Mouse (Mus musculus) fibroblast of lung, adult 2 months (primary cell): ENCODE results near the gene Bsx.

Experiments used
- DNase-seq: peaks from one replicate; pipeline ENCODE4 v3.0.0-alpha.2; 2011; ENCODE audit warnings: low read depth

The Bsx gene

DNA sequence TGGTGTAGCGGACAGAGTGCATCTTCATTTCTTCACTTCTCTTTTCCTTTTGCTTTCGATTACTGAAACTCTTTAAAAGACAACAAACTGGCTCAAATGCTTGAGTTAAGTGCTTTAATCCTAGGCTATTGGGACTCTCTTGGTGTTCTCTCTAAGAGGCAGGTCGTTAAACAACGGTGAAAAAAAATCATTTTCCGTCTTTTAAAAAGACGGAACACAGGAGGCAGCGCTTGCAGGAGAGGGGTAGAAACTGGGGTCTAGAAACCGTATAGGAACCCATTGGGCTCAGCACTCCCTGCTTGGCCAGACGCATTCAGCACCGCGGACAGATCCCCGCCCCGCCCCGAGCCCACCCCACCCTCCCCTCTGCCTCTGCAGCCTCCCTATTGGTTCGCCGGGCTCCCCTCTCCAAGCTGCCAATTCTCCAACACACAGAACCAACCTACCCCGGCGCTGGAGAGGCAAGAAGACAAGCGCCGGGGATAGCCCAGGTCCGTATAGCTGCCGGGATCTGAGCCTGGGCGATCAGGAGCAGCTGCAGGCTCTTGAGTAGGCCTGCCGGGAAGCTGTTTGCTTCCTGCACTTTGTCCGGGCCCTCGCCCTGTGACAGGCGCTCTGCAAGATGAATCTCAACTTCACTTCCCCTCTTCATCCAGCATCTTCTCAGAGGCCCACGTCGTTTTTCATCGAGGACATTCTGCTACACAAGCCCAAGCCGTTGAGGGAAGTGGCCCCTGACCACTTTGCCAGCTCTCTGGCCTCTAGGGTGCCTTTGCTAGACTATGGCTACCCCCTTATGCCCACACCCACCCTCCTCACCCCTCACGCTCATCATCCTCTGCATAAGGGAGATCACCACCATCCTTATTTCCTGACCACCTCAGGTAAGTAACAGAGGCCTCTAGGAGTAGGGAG is at the start of gene Bsx:
Bsx (plus strand) TSS at position 572 of the 915 bp plus-strand sequence.
- no peak for DNase-seq

DNA sequence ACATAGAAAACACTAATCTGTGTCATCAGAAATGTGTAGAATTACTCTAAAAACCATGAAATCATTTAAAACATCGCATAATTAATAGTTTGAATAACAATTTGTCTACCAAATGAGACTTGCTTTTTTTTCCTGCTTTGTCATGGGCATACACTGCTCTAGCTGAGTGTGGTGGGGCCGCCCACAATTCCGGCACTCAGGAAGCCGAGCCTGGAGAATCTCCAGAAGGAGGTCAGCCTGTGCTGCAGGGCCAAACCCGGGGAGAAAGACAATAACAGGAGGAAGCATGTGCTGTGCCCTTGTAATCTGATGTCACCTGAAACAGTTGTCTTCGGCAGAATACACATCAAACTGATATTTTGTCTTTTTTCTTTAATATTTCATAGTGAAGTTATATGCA is 48.3 kb upstream of the Bsx start:
- DNase-seq: no peak

DNA sequence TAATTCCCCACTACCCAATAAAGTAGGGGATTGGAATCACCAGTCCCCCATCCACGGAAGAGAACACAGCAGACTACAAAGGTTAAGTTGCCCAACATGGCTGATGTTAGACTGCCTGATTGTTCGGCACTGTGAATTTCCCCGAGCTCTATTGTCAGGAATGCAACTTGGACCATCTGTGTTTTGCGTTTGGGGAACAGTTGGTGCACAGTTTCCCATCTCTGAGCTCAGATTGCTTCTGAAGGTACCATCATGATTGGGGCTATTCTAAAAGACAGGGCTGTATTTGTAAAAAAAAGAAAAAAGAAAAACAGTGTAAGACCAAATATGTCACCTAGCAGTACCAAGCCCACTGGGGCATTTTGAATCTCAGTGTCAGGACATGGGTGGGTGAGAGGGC is 46.6 kb upstream of the Bsx start:
- DNase-seq: no peak

DNA sequence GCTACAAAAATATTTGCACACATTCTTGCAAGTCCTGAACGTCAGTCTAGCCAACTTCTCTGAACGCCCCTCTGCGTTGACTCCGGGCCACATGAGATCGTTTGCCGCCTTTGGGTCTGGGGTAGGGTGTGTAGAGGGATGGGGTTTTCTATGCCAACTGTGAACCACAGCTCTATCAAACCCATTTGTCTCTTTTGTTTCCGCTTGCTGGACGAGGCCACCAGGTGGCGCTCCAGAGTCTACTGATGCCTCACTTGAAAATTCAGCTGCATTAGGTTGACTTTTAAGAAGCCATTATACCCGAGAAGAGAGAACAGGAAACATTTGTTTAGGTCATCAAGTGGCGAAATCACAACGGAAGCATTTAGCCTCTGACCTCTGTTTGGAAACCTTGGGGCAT is 39.4 kb upstream of the Bsx start:
- DNase-seq: peak; percentile 34

DNA sequence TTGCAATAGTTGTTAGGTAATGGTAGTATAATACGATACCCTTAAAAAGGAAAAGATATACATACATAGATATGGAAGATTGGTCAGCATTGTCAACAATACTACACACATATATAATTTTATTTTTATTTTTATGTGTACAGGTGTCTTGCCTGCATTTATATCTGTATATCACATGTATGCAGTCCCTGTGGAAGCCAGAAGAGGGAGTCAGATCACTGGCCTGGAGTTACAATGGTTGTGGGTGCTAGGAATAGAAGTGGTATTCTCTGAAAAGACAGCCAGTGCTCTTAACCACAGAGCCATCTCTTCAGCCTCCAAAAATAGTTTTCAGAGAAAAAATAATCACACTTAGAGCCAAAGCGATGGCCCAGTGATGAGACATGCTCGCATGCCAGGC is 37.2 kb upstream of the Bsx start:
- no peak for DNase-seq

DNA sequence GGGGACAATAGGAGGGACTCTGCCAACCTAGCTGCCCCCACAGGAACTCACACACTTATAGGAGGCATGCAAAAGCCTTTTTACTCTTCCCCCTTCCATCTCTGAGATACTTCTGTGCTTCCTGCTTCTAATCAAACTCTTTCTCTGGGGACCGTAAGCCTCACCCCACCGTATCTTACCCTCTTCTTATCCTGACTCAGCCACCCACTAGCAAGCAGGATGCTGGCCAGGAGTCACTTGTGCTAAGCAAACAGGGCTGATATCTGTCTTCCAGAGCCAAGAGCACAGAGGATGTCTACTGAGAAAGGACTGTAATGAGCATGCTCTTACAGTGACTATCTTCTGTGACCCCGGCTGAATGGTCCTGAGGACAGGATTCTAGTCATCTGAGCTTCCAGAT is 34.3 kb upstream of the Bsx start:
- DNase-seq: no peak

DNA sequence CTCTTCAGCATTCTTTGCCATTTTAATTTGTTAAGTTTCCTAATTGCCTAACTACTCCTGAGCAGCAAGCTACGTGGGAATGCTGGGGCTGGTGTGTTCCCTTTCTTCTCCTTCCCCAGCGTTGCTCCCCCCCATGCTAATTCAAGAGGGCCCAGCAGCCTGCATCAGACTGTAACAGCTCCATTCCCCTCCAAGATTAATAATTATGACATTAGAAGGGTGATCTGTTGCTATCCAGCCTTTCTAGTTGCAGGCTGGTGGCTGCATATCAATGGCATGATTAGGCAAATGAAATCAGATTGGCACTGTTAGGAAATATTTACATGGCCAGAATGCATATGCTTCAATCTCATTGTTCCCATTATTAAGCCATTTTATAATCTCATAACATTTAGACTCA is 22.4 kb upstream of the Bsx start:
- DNase-seq: no peak

DNA sequence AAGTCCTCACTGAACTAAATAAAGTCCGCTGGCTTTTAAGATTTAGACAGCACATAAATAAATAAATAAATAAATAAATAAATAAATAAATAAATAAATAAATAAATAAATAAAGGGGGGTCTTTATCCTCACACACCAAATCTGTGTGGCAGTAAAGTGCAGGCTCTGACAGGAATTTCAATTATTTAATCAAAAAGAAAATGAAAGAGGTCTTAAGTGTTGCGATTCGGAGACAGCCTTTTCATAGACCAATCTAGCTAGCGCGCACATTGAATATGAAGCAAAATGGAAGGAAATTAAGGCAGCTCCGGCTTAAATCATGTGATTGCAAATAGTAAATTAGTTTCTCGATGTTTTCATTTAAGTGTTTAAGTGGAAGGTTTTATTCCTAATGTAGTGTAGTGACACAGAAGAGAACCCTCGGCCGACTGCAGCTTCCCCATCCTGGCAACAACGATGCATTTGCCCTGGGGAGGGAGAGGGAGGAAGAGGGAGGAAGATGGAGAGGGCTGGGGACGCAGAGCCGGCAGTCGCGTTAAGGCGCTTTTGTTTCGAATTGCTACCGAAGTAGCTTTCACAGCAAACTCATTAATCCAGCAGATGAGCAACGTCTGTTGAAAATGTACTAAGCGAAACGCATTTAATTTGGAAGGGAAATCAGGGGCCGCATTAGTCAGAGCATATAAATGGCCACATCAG is 15.3 kb upstream of the Bsx start:
- DNase-seq: no peak

DNA sequence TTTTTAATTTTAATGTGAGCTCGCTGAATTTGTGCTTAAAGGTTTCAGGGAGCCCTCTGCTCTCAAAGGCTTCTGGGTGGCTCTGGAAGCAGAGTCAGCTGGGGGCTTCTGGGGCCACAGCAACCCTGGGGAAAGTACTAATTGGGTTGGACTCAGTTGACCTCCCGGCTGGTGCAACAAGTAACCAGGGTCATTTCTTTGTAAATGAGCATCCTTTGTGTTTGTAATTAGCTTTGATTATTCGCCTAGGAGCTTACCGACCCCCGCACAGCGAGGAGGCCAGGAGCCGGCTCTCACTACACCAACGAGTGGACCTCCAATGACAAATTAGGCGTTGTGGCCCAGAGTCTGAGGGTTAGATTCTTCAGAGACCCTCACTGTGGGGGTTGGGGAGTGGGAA is 14.7 kb upstream of the Bsx start:
- no peak for DNase-seq

DNA sequence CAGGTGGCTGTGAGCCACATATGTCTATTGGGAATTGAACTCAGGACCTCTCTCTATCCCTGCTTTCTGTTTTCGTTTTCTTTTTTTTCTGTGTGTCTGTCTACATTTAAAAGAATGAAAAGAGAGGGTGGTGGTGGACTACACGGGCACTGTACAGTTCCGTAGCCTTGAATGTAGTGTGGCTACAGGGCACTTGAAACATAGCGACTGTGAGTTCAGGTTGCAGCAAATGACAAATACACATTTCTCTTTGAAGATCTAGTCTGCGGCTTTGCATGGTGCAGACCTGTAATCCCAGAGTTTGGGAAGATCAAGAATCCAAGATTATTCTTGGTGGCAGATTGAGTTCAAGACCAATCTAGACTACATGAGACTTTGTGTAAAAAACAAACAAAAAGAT is 3.6 kb upstream of the Bsx start:
- DNase-seq: no peak

DNA sequence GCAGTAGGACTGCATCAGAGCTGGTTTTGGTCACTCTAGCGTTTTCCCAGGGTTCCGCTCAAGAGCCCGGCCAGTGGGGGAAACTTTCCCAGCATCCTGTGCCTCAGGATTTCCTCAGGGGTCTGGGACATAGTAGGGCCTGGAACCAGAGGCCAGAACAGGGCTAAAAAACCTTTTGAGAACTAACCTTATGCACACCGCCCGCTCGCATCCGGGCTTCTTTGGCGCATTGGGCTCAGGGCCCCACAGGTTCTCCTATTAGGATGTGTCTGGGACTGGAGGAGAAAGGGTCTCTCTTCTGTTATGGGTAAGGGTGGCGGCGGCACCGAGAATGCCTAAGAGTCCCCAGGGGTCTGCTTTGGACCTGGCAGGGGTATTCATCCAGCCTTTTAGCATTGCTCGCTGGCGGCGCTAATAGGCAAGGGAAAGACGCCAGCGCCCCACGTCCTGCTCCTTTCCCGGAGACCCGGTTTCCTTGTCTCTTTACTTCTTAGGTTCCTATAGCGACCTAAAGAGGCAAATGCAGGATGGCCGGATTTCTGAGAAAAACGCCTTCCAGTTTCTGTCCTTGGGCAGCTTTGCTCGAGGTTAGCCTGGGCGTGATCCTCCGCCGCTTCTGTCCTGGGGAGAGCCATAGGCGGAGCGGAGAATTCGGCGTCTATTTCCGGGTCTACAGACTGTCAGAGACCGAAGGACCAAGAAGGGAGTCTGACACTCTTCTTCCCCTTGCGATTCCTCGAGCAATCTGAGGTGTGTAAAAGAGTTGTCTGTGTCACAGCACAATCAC is 2.4 kb upstream of the Bsx start:
- no peak for DNase-seq

DNA sequence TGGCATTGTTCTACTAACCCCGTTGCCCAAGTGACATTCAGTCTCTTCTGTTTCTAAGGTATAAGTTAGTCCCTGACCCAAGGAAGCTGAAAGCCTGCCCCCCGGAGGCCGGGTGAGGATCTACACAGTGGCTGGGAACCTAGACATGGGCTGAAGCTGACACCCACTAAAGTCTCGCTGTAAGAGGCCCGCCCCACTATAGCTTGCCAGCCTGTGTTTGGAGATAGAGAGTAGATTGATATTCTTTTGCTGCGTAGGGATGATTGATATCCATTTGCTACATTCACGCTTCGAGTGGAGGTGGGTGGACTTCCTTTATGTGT is 1.8 kb upstream of the Bsx start:
- no peak for DNase-seq

DNA sequence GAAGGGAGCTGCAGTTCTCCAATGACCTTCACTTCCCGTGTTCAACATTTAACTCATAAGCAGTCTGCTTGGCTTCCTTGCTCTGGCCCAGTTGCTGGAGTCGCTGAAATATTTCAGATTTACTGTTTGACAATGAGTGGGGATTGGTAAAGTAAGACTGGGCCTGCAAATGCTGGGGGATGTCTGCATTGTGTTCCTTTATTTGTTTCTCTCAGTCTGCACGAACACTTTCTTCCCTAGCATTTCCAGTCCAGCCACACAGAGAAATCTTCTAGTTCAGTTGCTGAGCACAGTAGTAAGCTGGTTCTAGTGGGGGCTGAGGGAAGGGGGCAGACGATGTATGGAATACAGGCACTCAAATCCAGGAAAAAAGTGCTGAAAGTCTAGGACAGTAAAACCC is 1.0 kb downstream of the Bsx start:
- no peak for DNase-seq

DNA sequence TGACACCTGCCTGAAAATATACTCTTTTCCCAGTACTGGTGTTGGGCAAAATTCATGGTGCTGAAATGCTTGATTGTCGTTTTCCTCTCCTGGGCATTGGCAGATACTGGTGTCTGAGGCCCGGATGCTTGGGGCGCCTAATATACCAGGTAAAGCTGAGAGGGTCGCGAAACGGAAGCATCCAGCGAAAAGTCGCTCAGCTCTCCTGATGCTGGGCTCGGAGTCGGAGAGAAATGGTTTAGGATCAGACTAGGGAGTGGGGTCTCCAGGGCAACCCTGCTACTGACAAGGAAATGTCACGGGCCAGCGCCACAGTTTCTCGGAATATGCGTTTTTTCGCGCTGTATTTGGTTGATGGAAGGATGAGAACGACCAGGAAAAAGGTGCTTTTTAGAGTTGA is 1.5 kb downstream of the Bsx start:
- DNase-seq: no peak

DNA sequence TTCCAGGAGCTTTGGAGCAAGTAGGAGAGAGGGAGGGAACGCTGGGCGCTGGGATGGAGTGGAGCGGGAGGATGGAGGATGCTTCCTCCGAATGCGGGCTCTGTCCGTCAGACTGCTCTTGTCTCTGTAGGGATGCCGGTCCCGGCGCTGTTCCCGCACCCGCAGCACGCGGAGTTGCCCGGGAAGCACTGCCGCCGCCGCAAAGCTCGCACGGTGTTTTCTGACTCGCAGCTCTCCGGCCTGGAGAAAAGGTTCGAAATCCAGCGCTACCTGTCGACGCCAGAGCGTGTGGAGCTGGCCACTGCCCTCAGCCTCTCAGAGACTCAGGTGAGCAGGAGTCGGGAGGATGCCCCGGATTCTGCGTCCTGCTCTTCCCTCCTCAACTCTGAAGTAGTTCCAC is 2.2 kb downstream of the Bsx start:
- no peak for DNase-seq

DNA sequence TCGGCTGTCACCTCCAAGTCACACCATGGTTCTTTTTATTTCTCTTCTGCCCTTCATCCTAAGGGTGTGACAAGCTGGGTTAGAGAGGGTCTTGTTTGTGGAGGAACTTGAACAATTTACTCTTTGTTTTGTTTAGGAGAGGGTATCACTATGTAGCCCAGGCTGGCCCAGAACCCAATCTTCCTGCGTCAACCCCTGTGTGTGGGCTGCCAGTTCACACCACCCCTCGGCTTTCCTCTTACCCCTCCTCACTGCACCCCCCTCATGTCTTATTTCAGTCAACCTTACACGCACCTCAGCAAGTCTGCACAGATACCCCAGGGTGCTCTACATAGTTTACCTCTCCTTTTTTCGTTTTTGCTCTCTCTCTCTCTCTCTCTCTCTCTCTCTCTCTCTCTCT is 2.8 kb downstream of the Bsx start:
- DNase-seq: no peak

DNA sequence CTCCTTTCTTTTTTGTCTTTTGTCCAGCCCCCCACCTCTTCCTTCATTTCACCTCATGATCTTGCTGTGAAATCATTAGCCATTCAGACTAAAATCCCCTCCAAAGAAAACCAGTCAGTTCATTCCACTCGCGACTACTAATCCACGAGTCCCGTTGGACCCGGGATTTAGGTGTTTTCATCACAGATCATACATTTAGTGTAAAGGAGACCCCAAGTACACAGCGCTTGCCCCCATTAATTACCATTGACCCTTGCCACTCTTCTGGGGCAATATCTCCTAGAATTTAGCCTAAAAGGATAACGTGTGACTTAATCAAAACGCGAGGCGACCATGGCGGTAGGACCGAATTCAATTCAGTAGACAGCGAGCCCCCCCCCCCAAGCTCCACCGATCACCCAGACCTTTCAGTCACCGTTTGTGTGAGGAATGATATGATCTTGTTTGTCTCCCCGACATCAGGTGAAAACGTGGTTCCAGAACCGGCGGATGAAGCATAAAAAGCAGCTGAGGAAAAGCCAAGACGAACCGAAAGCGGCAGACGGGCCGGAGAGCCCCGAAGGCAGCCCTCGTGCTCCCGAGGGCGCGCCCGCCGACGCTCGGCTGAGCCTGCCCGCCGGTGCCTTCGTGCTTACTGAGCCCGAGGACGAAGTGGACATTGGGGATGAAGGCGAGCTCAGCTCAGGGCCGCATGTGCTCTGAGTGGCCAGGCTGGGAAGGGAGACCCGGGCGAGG is 3.4 kb downstream of the Bsx start:
- no peak for DNase-seq

DNA sequence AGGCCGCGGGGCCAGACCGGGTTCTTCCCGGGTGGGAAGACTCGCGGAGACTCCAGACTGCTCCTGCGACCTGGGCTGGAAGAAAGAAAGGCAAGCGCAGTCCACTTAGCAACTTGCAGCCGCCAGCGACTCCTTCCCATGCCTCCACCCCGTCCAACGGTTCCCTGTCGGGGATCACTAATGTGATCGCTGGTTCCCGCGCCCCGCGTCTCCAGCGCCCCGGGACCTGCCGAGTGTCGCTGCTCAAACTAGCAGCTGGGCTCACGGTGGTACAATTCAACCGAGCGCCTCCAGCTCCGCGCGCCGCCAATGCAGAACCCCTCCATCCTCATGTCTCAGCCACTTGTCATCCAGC is 3.9 kb downstream of the Bsx start:
- no peak for DNase-seq

DNA sequence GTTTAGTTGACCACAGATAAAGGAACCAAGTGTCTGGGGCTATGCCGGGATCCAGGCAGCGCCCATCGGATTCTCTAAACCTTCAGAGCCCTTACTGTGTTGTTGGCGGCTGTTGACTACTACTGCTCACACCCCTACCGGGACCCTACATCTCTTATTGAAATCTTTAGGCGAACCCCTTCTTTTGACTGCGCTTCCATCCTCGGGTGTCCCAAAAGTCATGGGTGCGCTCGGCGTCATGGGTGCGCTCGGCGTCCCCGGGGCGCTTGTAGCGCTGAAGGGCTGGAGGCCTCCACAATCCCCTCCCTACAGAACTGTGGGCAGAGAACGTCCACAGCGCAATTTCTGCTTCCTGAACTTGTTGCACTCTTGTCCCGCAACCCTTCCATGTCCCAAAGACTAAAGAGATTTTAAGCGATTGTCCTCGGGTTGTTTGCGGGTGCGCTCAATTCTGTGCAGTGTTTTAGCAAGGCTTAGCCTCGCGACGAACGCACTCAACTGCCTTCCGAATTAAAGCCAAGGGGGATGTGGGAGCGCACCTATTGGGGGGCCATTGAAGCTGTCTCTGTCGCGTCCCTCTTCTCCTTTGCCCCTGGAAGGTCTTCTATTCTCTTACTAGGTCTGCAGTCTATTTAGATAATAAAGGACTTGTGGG is 4.5 kb downstream of the Bsx start:
- no peak for DNase-seq

DNA sequence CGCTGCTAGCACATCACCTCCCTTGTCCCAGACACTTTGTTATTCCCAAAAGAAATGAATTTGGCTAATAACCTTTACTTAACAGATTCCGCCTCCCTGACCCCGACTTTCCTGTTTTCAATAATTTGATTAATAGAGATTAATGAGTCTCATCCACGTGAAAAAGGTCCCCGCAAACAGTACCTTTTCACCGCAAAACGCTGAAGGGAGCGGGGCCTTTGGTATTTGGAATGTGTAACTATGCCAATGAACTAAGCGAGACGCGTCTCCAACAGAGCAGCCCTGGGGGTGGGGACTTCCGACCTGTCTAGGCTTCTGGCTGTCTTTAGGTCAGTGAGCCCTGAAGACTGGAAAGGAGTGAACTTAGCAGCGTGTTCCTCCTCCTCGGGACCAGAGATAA is 5.1 kb downstream of the Bsx start:
- no peak for DNase-seq

DNA sequence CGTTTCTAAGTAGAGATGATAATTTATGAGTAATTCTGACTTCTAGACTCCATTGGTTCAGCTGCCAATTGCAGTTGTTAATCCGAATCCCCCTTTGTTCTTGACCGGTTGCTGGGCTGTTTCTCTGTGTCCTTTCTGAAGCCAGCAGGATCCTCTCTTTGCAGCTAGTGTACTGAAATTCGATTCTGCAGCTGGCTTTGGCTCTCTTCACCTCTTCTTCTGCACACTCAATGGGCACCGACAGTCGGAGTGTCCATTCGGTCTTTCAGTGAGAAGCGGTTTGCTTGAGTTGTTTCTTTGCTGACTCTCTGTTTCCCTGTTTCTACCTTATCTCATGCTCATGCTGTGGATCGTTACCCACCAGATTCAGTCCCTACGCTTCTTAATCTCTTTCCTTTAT is 11.7 kb downstream of the Bsx start:
- DNase-seq: no peak

DNA sequence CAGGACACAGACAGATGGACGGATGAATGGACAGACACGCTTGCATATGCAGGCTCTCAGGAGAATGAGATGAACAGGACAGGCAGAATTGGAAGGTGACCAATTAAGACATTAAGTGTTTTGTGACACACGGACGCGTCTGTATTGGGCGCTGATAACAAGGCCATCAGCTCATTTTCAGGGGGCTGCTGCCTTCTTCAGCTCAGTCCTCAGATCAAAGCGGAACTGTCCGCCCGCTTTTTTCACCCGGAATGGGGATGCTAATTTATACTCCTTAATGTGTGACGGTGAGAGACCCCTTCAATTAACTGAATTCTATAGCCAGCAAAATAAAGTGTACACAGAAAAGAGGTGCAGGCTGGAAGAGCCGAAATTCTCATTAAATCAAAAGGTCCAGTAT is 15.5 kb downstream of the Bsx start:
- no peak for DNase-seq
